Mouse (Mus musculus): ENCODE data around the gene Akap5. TPM values are rescaled to one million over a fixed set of nuclear protein-coding genes. Genes with fewer than 3 reads are reported as not detected.
A peak's percentile ranks its signal among the peaks of the same experiment; 100 is the strongest.

Akap5 gene
- total RNA-seq (2021), result 10 to 100 TPM; 57.5 to 60.4 TPM
- long read RNA-seq, experiment 1, full-length matches to known transcripts, result 18 of 20 reads
- long read RNA-seq, experiment 1, partial matches to known transcripts, result 0 of 20 reads
- long read RNA-seq, experiment 1, other reads (novel, unspliced or antisense), result 2 of 20 reads
- long read RNA-seq, experiment 2, full-length matches to known transcripts, result 21 of 28 reads
- long read RNA-seq, experiment 2, partial matches to known transcripts, result 0 of 28 reads
- long read RNA-seq, experiment 2, other reads (novel, unspliced or antisense), result 7 of 28 reads

DNA sequence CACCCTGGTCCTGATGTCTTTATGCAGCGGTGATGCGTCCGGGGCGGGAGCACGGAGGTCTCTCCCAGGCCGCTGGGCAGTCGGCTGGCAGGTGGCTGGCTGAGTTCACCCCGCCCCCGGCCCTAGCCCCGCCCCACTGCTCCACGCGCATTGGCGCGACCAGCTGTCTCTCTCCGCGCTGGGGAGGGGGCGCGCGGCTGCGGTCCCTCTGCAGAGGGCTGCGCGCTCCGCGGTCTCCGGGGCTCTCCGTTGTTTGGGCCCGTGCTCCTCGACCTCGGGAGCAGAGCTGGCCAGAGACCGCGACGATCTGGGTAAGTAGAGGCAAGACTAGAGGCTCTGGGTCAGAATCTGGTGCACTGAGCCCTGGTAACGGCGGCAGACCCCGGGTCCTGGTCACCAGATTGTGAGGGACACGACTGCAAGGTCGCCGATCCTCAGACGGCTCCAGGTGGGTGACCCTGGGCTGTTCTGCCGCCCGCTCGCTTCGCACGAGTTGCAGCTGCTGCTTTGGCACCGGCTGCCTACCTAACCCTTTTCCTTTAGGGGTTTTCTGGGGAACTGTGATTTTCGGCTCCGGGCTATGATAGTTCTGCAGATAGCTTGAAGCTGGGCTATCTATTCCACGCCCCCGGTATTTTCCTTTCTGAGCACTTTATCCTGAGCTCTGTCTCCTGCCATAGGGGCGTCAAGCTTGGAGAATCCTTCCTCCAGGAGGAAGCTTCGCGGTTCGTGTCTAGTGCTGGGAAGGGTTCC, at the start of gene Akap5:
Gene Akap5, plus strand, starts transcription at position 213 of the 753 bp plus-strand sequence.
- DNase-seq (ENCODE audit: low spot score in 2 of 2), result peak; percentile 72 to 80

DNA sequence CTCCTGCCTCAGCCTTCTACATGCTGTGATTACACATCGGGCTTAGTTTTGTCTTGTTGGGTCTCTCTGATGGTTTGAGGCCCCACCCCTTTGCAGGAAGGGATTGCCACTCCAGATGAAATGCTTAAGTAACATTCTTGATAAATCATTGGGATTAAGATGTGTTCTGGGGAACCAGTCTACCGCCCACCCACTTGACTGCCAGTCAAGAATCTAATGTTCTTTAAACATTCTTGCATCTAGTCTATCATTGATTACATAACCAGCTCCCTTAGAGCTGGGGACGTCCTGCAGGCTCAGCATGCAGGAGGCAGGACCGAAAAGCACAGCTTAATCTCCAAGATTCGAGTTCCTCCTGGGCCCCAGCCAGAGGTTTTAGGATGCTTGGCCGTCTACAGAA, 46.5 kb upstream of the Akap5 start:
- DNase-seq (ENCODE audit: low spot score in 2 of 2), result no peak

DNA sequence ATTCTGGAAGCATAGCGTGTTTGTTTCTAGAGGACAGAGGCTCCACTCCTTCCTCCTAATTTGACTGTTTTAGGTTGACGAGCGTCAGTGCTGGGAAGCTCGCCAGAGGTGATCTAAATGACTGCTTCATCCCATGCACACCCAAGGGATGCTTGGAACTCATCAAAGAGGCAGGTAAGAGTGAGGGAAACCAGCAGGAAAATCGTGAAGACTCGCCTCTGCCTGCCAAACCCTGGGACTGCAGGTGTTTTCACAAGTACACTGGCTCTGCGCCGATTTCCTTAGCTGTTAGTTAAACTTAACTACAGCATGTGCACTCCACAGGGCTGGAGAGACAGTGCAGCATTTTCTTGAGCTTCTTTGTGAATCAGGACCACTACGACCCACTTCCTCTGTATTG, 44.1 kb upstream of the Akap5 start:
- DNase-seq (ENCODE audit: low spot score in 2 of 2), result no peak

DNA sequence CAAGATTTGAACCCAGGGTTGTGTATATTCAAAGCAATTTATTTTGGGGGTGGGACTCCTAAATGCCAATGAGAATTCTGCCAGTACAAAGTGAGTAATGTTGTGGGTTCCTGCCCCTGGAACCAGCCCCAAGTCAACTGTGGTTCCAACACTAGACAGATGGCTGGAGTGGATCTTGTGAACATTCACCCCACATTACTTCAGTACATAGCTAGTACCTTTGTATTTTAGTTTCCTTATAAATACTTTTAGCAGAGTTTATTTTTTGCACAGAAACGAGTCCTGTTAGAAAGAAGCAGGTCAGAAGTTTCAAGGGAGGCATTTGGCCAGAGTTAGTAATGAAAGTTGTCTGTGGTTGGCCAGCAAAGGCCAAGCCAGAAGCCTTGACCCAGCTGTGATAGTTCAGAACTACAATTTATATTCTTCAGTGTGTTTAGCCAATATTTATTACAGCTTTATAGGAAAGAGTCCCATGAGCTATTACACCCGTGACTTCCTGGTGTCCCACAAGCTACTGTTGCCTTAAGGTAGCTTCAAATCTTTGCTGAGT, 43.5 kb upstream of the Akap5 start:
- no peak for DNase-seq (ENCODE audit: low spot score in 2 of 2)

DNA sequence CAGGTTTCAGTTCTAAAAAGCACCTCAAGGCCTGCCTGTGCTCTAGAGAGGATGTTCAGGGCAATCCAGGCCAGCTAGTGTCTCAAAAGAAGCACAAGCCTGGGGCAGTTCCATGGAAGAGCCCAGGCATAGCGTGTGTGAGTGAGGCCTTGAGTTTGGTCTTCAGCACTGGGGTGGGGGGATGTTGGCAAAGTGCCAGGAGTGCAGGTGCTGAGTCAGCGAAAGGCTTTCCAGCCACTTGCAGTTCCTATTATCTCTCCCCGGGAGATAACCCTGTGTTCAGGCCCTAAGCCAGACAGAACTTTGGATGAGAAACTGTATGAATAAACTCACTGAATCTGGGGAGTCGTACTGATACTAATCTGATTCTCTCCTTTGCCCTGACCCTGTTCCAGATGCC, 42.6 kb upstream of the Akap5 start:
- no peak for DNase-seq (ENCODE audit: low spot score in 2 of 2)

DNA sequence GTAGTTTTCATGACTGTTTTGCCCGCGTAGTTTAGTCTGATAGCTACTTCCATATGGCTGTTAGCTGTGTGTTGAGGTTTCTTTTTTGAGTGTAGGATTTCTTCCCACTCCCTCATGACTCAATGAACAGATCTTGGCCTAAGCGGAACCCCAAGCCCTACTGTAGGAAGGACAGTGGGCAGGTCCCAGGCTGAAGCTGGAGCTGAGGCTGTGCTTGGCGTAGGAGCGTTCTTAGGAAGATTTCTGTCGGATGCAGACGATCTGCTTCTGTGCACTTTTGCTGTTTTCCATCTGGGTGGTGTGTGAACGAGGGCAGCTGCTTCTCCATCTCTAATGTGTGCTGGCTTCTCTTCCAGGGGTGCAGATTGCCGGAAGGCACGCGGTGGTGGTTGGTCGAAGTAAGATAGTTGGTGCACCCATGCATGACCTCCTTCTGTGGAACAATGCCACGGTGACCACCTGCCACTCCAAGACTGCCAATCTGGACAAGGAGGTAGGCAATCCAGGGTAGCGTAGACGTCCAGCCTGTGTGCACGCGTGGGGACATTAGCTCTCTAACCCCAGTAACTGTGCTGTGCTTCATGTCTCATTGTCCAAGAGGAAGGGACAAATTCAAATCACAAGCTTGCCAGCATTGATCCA, 42.0 kb upstream of the Akap5 start:
- DNase-seq (ENCODE audit: low spot score in 2 of 2), result no peak

DNA sequence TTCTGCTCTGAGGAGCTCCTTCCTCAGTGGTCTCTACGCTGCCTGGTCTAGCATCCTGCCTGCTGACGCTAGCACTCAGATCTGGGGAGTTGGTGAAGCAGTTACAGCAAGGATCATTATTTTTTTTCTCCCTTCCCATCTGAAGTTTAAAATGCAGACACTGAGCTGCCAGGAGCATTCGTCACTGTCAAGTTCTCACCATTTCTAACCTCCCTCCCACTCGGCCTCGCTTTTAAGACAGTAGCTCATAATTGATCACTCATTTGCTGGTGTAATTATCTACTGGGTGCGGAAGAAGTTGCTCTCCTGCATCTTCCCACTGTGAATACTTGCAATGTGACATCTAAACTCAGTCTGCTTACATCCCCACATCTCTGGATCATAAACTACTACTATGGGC, 39.3 kb upstream of the Akap5 start:
- no peak for DNase-seq (ENCODE audit: low spot score in 2 of 2)

DNA sequence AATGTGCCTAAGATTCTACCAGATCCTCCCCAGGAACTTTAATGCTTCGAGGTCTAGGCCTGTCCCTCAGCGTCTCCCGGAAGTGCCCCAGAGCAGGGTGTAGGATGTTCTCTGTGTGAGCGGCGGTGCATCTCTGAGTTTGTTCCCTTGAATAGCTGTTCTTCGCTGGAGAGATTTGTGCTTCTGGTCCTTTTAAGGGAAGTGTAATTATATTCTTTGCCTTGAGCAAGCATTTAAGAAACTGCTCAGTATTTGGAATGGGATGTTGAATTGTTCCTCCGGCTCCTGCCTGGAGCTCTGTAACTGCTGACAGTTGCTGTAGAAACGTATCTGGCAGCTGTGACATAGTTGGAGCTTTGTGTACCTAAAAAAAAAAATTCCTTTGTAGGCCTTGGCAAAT, 36.7 kb upstream of the Akap5 start:
- DNase-seq (ENCODE audit: low spot score in 2 of 2), result peak; percentile 36 to 56

DNA sequence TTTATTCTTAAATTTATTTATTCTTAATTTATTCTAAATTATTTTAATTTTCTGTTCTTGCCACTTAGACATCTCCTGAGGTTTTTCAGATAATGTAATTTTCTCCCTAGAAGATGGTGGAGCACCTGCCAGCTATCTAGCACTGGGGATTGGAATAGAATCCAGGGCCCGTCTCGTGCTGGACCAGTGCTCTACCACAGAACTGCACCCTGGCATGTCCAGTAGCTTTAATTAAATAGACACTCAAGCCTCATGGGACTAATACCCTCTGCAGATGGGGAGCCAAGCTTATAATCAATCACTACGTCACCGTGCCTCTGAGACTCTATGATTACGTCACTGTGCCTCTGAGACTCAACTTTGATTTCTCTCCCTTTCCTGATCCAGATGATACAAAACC, 36.2 kb upstream of the Akap5 start:
- no peak for DNase-seq (ENCODE audit: low spot score in 2 of 2)

DNA sequence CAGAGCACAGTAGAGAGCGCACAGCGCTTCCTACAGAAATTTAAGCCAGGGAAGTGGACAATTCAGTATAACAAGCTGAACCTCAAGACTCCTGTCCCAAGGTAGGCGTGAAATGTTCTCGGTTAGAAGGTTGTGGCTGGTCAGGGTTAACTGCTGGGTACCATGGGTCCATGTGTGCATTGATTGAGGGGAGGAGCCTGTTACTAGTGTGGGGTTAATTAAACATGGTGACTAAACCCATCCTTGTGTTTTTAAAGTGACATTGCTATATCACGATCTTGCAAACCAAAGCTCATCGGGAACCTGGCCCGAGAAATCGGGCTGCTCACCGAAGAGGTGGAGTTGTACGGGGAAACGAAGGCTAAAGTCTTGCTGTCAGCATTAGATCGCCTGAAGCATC, 35.3 kb upstream of the Akap5 start:
- no peak for DNase-seq (ENCODE audit: low spot score in 2 of 2)

DNA sequence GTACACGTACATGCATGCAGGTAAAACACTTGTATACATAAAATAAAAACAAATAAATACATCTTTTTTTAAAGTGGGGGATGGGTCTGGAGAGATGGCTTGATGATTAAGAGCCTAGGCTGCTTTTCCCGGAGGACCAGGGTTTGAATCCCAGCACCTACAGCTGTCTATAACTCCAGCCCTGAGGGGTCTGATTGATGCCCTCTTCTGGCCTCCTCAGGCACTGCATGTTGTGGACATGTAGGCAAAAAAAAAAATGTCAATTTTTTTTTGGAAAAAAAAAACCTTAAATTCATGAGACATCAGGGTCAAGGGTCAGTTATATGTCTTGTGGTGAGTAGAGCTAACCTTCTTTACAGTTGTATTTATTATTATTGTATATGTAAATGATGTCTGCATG, 34.4 kb upstream of the Akap5 start:
- DNase-seq (ENCODE audit: low spot score in 2 of 2), result no peak

DNA sequence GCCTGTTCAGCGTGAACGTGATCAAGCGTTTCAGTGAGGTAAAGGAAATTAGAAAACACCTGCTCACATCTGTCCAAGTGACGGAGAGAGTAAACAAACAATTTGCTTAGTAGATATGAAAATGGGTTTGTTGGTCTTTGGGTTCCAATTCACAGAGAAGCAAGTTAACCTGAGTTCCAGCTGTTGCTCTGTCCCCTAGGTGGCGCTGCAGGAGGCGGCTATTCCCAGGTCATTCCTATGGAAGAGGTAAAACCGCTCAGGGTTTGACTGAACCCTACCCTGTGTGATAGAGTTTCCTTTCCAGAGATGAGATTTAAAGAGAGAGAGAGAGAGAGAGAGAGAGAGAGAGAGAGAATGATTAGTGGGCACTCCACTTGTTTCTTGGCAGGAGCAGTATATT, 31.5 kb upstream of the Akap5 start:
- peak in 1 of 2 experiments; percentile 52 for DNase-seq (ENCODE audit: low spot score in 2 of 2)

DNA sequence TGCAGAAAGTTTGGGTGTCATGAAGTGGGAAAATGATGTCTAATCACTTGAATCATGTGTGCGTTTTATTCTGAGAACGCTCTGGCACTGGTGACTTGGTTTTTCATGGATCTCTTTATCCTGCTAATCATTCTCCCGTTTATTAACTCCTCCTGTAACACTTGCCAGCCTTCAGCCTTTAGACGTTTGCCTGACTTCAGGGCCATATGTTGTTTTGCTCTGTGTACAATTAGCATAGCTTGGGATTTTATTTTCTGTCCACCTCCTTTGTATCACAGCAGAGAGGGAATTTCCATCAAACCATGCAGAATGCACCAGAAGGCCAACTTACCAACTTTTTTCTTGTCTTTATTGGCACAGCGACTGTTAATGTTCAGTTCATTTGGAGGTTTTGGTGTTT, 26.9 kb upstream of the Akap5 start:
- no peak for DNase-seq (ENCODE audit: low spot score in 2 of 2)

DNA sequence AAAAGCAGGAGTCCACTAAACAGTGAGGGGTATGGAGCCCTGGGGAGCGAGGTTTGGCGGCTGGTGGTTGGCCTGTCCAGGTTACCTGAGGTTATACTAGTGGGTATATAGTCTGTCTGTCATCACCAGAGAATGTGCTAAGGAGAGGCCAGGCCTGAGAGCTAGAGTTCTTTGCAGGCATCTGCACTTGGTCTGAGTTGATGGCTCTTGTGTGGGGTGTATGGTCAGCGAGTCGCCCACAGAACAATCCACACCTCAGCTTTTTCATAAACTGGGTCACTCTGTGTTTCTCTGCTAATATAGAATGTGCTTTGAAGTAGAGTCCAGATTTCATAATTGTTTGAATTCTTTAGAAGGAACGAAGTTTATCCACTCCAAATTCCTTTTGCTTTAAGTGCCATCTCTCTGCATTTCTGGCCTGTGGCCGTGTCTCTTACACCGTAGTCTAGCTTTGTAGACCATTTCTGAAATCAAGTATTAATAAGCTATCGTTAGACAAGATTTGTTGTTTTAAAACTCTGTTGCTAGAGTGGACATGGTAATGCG, 25.3 kb upstream of the Akap5 start:
- DNase-seq (ENCODE audit: low spot score in 2 of 2), result no peak

DNA sequence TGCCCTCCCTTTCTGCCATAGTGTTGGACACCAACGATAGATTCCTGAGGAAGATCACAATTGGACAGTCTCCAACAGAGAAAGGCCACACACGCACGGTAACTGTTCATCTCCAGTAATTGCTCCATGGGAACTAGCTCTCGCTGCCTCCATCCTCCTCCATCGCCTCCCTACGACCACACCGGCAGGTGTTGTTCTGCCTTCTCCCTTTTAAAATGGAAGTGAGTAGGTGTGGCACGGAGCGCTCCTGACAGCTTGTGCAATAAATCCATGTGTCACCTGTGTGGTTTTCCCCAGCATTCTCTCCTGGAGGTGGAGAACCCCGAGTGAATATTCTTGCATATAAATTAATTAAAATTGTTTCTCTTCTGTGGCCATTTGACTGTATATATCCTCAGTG, 24.3 kb upstream of the Akap5 start:
- no peak for DNase-seq (ENCODE audit: low spot score in 2 of 2)

DNA sequence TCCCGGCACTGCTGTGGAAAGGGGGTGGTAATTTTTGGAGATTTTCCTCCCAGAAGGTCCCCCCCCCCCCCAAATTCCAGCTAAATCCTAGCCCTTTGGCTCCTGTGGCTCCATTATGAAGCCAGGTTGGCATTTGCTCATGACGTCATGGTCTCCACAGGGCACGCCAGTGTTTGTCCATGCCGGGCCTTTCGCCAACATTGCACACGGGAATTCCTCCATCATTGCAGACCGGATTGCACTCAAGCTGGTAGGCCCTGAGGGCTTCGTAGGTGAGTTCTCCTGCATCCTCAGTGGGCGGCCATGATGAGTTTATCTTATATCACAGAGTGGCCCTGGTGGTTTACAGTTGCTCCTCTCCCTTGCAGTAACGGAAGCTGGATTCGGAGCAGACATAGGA, 21.2 kb upstream of the Akap5 start:
- DNase-seq (ENCODE audit: low spot score in 2 of 2), result no peak

DNA sequence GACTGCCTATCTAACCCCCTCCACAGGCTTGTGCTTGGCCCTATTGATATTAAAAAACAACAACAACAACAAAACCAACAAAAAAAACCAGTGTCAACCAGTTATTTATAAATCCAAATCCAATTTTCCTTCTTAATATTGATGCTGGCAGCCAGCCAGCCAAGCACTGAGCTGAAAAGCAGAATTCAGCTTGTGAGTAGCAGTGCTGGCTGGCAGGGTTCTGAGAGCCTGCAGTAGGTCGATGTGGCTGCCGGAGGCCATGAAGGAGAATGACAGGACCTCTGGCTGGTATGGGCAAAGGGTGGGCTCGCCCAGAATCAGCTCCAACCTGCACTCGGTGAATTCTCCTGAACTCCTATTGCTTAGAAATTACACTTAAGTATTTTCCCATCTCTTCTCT, 20.5 kb upstream of the Akap5 start:
- DNase-seq (ENCODE audit: low spot score in 2 of 2), result no peak

DNA sequence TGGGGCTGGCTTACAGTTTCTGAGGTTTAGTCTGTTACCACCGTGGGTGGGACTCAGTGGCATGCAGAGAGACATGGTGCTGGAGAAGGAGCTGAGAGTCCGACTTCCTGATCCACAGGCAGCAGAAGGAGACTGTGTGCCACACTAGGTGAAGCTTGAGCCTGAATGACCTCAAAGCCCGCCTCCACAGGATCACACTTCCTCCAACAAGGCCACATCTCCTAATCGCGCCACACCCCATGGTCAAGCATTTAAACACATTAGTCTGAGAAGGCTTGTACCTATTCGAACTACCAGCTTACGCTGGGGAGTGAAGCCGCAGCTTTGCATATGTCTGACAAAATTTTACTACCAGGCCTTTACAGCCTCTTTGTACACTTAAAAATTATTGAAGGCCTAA, 19.6 kb upstream of the Akap5 start:
- no peak for DNase-seq (ENCODE audit: low spot score in 2 of 2)

DNA sequence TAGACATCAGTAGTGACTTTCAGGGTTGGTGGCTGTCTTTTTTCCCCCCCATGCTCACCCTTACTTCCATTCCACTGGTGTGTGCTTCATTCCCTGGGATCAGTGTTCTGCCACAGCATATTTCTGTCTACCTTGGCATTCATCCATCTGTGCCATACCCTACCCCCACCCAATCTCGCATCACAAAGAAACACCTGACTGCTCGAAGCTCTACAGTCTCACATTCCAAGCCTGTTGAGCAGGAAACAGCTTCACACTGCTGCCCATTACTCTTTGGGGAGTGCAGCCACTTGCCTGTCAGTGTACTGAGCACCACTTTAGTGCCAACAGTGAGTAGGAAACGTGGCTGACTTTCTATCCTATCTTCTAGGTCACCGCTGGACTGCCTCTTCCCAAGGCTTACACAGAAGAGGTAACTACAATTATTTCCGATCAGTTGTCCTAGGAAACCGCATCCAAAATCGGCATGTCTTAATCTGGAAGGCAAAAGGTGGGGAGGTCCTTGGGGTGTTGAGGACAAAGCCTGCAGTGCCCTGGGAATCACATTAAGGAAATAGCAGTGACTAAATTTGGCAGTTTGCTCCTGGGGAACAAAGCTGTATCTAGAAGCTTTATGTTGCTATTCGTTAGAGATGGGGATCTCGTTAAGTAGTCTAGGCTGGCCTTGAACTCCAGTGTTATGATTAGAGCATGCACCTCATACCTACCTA, 17.7 kb upstream of the Akap5 start:
- no peak for DNase-seq (ENCODE audit: low spot score in 2 of 2)

DNA sequence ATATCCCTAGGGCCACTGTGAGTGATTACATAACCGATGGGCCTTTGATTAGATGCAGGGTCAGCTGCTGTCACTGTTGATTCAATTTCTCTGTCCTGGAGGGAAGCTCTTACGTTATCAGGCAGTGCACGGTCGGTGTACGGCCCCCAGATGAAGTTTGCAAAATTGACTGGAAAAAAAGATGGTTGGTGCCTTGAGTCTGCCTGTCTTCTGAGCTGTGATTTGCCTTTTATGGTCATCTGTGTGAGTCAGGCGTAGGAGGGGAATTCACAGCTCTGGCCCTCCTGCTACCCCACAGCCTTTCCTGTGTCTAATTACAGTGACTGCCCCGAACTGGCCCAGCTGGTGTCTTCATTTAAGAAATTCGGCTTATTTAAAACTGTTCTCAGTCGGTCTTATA, 16.7 kb upstream of the Akap5 start:
- no peak for DNase-seq (ENCODE audit: low spot score in 2 of 2)

DNA sequence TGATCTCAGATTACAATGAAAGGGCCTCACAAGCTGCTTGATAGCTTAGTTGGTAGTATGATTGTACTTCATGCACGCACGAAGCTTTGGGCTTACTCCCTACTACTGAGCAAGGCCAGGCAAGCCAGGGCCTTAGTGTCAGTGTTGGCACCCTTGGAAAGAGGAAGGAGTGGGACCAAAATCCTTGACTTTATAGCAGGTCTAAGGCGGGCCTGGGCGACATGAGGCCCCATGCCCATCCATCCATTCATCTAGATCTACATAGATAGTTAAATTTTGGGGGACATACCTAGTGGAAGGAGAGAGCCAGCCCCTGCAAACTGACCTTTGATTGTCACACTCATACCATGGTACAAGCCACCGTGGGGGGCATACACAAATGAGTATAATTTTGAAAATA, 16.3 kb upstream of the Akap5 start:
- no peak for DNase-seq (ENCODE audit: low spot score in 2 of 2)

All from layer of hippocampus, postnatal 14 days (tissue).